Mouse (Mus musculus) lung, postnatal 10 days (tissue): ENCODE data around the gene Myo15.
A peak's percentile ranks its signal among the peaks of the same experiment; 100 is the strongest.
"Not testable (repeated sequence)": the region's sequence is repeated elsewhere in the genome, so short reads cannot be mapped to it uniquely, and the experiment has no call there.

Experiments used
- DNase-seq: peaks from one replicate; pipeline ENCODE4 v3.0.0; 2021

Myo15 gene

DNA sequence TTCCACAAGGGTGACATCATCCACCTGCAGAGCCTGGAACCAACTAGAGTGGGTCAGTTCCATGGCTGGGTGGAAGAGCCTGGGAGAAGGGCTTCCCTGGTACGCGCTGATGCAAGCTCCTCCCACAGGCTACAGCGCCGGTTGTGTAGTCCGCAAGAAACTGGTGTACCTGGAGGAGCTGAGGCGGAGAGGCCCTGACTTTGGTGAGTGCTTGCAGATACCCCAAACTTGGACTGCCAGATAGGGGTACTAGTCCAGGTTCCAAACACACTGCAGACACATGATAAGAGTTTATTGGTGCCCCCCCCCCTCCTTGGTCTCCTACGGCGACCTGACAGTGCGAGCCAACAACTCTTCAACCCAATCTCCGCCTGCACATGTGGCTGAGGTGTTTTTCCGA is 39.8 kb downstream of the Myo15 start:
- peak; percentile 7 for DNase-seq

DNA sequence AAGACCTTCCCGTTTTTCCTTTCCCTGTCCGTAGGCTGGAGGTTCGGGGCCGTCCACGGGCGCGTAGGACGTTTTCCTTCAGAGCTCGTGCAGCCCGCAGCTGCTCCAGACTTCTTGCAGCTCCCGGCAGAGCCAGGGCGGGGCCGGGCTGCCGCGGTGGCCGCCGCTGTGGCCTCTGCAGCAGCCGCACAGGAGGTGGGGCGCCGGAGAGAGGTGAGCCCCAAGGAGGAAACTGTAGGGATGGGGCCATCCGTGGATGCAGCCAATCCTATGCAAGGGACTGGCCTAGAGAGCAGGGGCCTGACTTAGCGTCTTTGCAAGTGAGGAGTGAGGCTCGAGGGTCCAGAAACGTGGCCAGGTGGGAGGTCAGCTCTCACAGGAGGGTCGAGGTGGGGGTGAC is 40.4 kb downstream of the Myo15 start:
- peak; percentile 16 for DNase-seq

DNA sequence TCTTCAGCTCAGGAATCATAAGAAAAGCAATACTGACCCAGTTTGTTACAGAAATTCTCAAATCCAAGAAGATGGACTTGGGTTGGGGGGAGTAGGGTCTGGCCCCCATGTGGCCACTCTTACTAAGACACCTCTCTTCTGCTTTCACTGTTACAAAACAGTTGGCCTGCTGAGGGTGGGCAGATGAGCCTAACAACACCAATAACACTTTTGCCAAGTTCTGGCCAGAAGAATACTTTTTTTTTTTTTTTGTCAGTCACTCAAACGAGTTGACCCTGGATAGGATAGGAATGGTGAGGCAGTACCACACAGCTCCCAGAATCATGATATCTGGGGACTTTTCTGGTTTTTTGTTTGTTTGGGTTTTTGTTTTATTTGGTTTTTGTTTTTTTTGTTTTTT is 42.8 kb downstream of the Myo15 start:
- no peak for DNase-seq

DNA sequence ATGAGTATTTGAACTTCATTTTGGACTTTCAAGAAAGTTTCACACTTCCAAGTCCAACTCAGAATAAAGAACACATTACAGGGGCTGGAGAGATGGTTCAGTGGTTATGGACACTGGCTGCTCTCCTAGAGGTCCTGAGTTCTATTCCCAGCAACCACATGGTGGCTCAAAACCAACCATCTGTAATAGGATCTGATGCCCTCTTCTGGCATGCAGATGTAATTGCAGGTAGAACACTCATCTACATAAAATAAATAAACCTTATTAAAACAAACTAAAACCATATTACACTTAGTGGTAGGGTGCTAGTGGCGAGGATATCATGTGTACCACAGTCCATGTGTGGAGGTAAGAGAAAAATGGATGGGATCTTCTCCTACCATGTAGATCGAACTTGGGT is 43.4 kb downstream of the Myo15 start:
- DNase-seq, result no peak

DNA sequence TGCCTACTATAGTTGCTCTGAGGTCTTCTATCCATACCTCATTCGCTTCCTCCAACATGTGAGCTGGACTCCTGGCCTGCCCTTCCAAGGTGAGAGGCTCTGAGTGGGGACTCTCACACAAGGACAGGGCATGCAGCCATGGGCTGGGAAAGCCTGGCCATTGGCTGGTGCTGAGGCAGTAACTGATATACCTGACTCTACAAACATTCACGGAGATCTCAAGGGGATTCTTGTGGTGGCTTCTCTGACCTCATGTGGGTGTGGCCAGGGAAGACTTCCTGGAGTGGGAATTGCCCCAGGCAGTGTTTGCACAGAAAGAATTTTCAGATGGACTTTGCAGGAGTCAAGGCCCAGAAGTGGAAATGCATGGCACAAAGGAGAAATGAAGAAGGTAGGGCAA is 45.8 kb downstream of the Myo15 start:
- DNase-seq, result peak; percentile 64

DNA sequence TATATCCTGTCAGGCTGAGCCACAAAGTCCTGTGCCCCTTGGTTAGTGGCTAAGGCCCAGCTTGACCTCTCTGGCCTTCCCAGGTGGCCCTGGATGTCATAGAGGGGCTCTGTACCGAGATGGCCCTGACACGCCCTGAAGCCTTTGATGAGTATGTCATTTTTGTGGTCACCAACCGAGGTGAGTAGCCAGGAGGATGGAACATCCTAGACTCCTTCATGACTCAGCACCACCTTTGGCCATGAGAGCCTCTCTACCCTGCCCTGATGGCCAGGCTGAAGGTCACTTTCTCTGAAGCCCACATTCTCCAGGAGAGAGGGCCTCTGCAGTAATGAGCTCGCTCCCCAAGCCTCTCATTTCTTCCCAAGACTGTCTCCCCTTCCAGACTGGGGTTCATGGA is 49.2 kb downstream of the Myo15 start:
- DNase-seq, result no peak

DNA sequence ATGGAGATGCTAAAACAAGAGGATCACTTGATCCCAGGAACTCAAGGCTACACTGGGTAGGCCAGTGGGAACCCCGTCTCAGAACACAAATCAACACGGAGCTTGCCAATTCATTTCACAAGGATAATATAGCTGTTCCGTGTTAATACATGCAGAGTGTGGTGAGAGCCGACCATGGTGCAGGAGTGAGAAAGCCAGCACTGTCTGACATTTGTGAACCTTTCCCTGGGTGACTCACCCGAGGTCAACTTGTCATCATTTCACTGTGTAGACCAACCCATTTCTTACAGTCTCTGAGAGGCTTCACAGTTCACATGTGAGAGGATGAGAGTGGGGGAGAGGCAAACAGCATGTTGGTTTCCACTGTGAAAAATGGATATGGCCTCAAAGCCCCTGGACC is 52.9 kb downstream of the Myo15 start:
- no peak for DNase-seq

DNA sequence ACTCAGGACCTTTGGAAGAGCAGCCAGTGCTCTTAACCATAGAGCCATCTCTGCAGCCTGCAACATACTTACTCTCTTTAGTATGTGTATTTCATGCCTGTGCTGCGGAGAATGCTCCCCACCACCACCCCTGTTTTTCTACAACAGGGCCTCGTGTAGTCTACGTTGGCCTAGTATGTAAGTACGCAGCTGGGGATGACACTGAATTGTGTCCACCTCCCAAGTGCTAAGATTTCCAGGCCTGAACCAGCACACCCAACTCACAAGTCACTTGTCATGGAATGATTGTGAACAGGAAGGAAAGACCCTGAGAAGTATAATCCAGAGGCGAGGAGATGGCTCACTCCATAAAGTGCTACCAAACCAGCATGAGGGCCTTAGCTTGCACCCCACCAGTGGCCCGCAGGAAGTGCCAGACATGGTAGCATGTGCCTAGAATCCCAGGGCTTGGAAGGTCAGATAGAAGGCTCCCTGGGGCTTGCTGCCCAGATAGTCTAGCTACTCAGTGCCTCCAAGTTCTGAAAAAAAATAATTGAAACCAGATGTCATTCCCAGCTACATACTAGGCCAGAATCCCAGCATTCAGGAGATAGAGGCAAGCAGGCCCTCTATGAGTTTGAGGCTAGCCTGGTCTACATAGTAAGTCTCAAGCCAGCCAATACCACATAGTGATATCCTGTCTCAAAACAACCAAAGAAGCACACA is 53.7 kb downstream of the Myo15 start:
- DNase-seq, result no peak

DNA sequence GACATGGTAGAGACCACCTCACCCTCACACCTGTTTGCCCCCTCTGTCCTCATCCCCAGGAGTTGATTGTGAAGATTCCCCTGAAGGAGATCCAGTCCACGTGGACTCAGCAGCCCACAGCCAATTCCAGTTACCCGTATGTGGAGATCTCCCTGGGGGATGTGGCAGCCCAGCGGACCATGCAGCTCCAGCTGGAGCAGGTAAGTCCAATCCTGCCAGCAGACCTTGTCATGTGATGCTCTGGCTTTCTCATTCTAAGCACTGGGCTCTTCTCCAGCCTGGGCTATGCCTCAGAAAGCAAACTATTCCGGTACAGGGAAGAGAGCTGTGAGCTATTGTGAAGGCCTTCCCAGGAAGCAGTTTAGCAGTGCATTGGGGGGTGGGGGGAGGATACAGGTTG is 57.3 kb downstream of the Myo15 start:
- no peak for DNase-seq

DNA sequence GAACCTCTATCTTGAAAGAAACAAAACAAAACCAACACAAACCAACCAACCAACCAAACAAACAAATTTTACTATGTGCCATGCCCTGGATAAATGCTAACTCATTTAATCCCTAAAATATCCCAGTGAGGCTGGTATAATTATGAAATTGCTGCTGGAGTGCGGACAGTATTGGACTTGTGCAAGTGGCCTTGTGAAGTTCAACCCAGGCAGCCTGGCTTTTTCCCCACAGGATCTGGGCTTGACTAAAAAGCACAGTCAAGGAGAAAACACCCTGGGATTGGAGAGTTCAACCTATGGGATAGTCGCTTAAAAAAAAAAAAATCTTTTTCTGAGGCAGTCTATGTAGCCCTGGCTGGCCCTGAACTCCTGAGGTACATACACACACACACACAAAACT is 66.5 kb downstream of the Myo15 start:
- peak; percentile 8 for DNase-seq

DNA sequence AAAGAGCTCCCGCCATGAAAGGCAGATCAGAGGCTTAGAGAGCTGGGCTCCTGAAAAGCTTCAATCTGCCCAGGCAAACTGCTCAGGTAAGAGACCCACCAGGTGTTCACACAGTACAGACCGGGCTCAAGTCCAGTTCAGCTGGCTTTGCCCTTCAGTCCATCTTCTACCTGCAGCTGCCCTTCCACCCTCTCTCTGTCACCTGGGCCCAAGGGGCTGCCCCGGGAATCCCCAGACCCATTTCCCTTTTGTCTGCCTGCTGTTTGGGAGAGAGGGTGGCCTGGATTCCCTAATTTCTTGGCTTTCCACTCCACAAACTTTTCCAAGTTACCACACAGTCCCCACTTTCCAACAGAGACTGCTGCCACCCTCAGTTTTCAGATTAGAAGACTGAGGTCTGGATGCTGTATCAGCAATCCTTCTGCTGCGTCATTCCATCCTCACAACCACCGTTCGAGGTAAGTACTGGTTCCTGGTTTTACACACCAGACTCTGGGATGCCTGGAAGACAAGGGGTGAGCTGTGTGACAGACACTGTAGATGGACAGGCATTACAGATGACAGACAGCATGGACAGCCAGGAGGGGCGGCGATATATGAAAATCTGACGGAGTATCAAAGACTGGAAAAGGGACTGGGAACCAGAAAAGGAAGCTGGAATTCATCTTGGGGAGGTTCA is 67.2 kb downstream of the Myo15 start, which contains the start of gene Alkbh5:
TSS of gene Alkbh5 (plus strand) at position 202 of the 679 bp plus-strand sequence.
- DNase-seq, result peak; percentile 39

DNA sequence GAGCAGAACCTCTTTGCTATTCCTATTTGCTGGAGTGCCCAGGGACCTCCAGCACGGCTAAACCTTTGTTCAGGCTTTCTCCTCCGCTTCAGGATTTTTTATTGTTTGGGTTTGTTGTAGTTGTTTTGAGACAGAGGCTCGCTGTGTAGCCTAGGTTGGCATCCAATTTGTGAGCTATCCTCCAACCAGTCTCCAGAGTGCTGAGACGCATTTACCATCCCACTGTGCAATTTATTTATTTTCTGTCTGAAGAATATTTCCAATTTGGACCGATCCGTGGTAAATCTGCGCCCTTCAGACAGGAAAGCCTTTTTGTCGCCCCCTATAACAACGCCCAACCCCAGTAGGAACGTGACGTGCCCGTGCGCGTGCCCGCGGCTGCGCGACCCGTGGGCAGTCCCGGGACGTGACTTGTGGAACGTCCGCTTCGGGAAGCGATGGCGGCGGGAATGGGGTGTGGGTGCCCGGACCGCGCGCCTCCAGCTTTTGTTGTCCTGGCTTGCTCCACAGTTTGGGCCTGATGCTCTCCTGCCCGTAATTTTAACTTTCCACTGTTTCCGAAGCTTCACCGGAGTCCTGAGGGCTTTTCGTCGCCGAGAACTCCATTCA is 67.8 kb downstream of the Myo15 start:
- DNase-seq, result peak; percentile 96

DNA sequence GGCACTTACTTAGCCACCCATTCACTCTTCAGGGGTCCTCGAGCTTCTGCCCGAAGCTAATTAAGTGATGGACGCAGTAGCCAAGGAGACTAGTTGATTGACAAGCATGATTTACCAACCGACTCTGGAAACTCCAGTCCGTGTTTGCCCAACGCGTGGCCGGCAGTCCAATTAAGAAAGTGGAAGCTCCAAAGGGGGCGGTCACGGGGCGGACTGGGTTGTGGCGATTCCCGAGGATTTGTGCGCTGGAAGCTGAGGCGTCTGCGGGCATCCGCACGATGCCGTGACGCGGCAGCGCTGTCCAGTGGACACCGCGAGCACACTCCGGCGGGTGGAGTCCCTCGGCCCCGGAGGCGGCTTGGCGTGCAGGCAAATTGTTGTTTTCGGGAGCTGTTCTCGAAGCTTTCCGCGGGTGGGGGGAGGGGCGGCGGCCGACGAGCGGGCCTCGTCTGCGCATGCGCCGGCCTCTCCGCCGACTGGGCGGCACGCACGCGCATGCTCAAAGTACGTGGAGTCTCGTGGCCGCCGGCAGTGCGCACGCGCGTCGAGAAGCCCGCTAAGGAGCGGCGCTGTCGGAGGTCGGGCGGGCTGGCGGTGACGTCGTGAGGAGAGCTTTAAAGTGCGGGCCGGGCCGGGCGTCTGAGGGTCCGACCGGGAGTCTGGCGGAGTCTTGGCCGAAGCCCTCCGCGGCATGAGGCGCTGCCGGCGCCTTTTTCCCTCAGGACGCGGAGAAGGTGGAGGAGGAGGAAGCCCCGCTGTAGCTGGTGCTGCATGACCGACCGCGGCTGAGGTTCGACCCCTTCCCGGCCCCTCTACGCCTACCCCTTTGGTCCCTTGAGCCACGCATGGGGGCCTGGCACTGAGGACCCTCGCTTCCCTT is 68.6 kb downstream of the Myo15 start:
- peak; percentile 99 for DNase-seq

DNA sequence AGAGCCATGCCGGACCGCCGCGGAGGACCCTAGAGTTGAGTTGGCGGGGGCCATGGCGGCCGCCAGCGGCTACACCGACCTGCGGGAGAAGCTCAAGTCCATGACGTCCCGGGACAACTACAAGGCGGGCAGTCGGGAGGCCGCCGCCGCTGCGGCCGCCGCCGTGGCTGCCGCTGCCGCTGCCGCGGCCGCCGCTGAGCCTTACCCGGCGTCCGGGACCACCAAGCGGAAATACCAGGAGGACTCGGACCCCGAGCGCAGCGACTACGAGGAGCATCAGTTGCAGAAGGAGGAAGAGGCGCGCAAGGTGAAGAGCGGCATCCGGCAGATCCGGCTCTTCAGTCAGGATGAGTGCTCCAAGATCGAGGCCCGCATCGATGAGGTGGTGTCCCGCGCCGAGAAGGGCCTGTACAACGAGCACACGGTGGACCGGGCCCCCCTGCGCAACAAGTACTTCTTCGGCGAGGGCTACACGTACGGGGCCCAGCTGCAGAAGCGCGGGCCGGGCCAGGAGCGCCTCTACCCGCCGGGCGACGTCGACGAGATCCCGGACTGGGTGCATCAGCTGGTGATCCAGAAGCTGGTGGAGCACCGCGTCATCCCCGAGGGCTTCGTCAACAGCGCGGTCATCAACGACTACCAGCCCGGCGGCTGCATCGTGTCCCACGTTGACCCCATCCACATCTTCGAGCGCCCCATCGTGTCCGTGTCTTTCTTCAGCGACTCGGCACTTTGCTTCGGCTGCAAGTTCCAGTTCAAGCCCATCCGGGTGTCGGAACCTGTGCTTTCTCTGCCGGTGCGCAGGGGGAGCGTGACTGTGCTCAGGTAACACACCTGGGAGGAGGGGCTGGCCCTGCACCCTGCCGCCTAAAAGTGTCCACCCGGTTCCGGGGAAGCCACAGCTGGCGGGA is 69.5 kb downstream of the Myo15 start:
- DNase-seq, result peak; percentile 51

DNA sequence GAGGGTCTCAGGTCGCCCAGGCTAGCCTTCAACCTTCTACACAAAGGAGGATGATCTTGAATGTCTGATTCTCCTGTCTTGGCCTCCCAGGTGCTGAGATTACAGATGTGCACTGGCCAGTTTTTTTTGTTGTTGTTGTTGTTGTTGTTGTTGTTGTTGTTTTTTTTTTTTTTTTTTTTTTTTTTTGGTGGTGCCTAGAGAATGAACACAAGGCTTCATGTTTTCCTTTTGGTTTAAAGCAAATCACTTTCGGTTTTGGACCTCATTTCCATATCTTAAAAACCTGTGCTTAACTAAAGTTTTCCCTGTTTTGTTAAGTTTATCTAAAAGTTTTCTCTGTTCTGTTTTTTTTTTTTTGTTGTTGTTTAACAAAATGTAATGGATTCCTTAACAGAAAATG is 70.4 kb downstream of the Myo15 start:
- no peak for DNase-seq

DNA sequence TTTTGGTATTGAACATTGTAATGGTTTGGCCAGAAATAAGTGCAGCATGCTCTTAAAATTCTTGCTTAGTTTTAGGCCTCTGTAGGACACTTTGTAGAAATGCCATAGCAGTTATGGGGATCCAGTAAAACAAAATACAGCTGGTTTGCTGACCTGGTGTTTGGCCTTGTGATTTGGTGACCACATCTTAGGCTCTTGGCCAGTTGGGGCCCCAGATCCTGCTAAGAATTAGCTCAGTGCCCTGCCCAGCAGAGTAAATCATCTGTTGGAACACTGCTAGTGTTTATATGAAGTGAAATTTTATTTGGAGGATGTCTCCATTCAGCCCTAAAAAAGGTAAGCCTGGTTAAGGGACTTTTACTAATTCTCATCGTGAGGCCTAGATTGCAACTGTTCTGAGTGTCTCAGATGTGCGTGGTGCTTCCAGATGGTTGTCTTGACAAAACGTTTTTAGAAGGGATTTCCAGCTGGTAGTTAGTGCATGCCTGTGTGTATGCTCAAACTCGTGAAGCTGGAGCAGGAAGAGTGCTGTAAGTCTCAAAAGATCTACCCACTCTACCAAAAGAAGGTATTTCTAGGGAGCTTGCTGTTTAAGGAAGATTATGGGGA is 71.0 kb downstream of the Myo15 start:
- peak; percentile 59 for DNase-seq

DNA sequence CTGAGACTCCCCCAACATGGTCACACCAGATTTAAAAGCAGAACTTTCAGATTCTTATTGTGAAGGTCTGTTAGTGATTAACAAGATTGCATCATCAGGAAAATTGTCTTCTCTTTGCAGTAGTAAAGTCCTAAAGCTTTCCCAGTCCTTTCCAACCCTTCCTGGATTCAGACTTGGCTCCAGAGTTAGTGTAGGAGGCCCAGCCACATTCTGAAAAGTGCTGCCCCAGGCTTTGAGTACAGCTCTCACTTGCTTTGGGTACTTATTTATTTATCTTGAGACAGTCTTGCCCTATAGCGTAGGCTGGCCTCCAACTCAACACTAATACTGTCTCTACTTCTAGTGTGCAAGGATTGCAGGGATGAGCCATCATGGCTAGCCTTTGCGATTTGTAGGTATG is 71.6 kb downstream of the Myo15 start:
- DNase-seq, result no peak

DNA sequence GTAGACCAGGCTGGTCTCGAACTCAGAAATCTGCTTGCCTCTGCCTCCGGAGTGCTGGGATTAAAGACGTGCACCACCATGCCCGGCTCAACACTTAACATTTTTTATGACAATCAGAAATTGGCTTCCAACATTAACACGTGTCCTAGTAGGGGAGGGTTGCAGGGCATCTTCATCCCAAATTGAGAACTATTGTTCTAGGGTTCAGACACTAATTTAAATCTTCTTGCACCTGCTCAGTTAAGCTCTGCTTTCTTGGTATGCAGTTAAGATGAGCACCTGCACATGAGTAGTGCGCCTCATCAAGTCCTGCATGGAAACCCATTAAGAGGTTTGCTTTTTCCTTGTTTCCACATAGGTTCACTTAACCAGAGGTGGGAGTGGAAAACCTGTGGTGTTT is 72.7 kb downstream of the Myo15 start:
- no peak for DNase-seq

DNA sequence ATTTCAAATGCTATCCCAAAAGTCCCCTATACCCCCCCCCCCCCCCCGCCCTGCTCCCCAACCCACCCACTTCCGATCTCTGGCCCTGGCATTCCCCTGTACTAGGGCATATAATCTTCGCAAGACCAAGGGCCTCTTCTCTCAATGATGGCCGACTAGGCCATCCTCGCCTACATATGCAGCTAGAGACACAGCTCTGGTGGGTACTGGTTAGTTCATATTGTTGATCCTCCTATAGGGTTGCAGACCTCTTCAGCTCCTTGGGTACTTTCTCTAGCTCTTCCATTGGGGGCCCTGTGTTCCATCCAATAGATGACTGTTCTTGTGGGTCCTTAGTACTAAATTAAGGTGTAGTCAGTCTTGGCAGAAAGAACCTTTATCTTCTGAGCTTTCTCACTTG is 74.1 kb downstream of the Myo15 start:
- not testable (repeated sequence) for DNase-seq

DNA sequence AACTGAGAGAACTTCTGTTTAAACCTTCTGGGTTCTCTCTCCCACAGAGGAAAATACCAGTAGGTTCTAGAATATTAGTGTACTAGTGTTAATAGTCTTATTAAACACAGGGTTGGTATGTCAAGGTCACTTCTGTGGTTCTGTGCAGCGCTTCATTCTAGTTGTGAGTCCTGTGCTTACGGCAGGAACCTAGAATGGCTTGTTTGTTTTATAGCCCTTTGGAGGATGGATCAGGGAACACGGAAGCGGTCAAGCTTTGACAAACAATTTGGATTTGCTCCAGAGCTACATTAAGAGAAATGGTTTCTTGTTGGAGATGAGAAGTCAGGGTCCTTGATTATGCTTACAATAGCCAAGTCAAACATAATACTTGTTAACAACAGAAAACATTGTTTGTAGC is 76.3 kb downstream of the Myo15 start:
- no peak for DNase-seq

DNA sequence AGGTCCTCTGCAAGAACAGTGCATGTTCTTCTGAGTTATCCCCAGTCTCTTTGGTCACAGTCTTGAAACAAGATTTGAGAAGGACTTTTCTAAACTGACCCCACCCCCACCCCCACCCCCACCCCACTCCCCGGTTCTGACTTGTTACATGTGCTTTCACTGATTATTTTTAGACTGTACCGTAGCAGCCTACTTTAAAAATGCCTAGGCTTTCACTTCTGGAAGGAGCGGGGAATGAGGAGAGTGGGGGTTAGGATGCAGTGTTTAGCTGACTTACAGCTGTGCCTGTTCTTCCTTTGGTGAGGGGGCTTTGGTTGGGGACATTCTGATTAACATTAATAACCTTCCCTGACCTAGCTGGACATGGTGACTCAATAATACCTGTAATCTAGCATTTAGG is 79.0 kb downstream of the Myo15 start:
- DNase-seq, result no peak

DNA sequence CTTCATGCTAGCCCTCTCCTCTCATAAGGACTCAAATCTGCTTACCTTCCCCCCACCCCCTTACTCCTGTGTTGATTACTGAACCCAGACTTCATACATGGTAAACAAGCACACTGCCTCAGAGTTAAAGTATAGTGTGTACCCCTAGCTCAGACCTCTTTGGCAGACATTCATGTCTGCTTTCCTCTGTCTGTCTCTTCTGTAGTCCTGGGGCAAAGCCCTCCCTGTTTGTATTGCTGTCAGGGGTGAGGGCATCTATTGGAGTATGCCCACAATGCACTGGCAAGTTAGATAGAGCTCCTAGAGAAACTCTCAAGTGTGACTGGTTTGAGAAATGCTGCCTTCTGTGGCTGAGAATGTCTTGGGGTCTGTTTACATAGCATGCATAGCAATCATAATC is 84.0 kb downstream of the Myo15 start:
- DNase-seq, result no peak
